Mouse (Mus musculus): ENCODE measurements around the gene Vill.

GRCm38 (mm10) chr9:119063036-119063644, 10.6 kb downstream of the Vill start:
- TF ChIP-seq POLR2A (IDR thresholded peaks at IDR 0.05; ENCODE audit: low read depth, low read length) (no peak), CTCF (IDR thresholded peaks at IDR 0.05; ENCODE audit: borderline replicate concordance, insufficient read depth, low read length) (no peak)
